Mouse (Mus musculus) thymus, postnatal 4 days (tissue): ENCODE measurements at regions not wholly inside any gene's neighbourhood (a gene's known extent, or its start where the extent isn't known, plus 50 kb on each side); places are given as distances from the start of the nearest gene placed in this dataset.
"Not testable (repeated sequence)": the region's sequence is repeated elsewhere in the genome, so short reads cannot be mapped to it uniquely, and the experiment has no call there.

Experiments used
- DNase-seq: peaks from one replicate; pipeline ENCODE4 v3.0.0; 2021

- no peak for DNase-seq
These were observed 722.3 kb upstream of the Marcks start for GRCm38 (mm10) chr10:37861001-37861400.

GRCm38 (mm10) chr10:37849291-37849846 lies 710.6 kb upstream of the Marcks start:
- DNase-seq, result no peak

- no peak for DNase-seq
These were observed 704.1 kb upstream of the Marcks start for GRCm38 (mm10) chr10:37842820-37843219.

GRCm38 (mm10) chr10:37841842-37842241 lies 703.1 kb upstream of the Marcks start:
- no peak for DNase-seq

GRCm38 (mm10) chr10:37837721-37838120 lies 699.0 kb upstream of the Marcks start:
- no peak for DNase-seq

- DNase-seq, result no peak
These were observed 674.3 kb upstream of the Marcks start for GRCm38 (mm10) chr10:37813026-37813425.

- DNase-seq, result no peak
These were observed 673.7 kb upstream of the Marcks start for GRCm38 (mm10) chr10:37812405-37812851.

GRCm38 (mm10) chr10:37811789-37812188 lies 673.1 kb upstream of the Marcks start:
- DNase-seq, result no peak

- no peak for DNase-seq
These were observed 664.6 kb upstream of the Marcks start for GRCm38 (mm10) chr10:37803225-37803805.

- DNase-seq, result no peak
These were observed 660.7 kb upstream of the Marcks start for GRCm38 (mm10) chr10:37799397-37799796.

GRCm38 (mm10) chr10:37798285-37798684 lies 659.6 kb upstream of the Marcks start:
- DNase-seq, result no peak

GRCm38 (mm10) chr10:37797701-37798100 lies 659.0 kb upstream of the Marcks start:
- no peak for DNase-seq

GRCm38 (mm10) chr10:37792878-37793277 lies 654.2 kb upstream of the Marcks start:
- DNase-seq, result peak; percentile 18

- no peak for DNase-seq
These were observed 649.3 kb upstream of the Marcks start for GRCm38 (mm10) chr10:37788049-37788448.

- no peak for DNase-seq
These were observed 640.9 kb upstream of the Marcks start for GRCm38 (mm10) chr10:37779383-37780302.

- DNase-seq, result no peak
These were observed 622.0 kb upstream of the Marcks start for GRCm38 (mm10) chr10:37760542-37761367.

- no peak for DNase-seq
These were observed 602.9 kb upstream of the Marcks start for GRCm38 (mm10) chr10:37741581-37741980.

- no peak for DNase-seq
These were observed 600.3 kb upstream of the Marcks start for GRCm38 (mm10) chr10:37739024-37739423.

GRCm38 (mm10) chr10:37725609-37726008 lies 586.9 kb upstream of the Marcks start:
- DNase-seq, result no peak

- not testable (repeated sequence) for DNase-seq
These were observed 586.3 kb upstream of the Marcks start for GRCm38 (mm10) chr10:37724994-37725393.

- DNase-seq, result no peak
These were observed 582.0 kb upstream of the Marcks start for GRCm38 (mm10) chr10:37720748-37721147.

- no peak for DNase-seq
These were observed 578.2 kb upstream of the Marcks start for GRCm38 (mm10) chr10:37716946-37717345.

GRCm38 (mm10) chr10:37711459-37711858 lies 572.7 kb upstream of the Marcks start:
- no peak for DNase-seq
